Mouse (Mus musculus) erythroblast, embryonic 14.5 days (primary cell): ENCODE measurements at regions not wholly inside any gene's neighbourhood (a gene's known extent, or its start where the extent isn't known, plus 50 kb on each side); places are given as distances from the start of the nearest gene placed in this dataset.

Experiments
- H3K27me3 ChIP-seq: 2 replicates; pipeline ENCODE4 v1.6.1; 2012; ENCODE audit warnings: inconsistent platforms; ENCODE audit not compliant: control insufficient read depth
- H3K36me3 ChIP-seq: 2 replicates; pipeline ENCODE4 v1.6.1; 2012; ENCODE audit warnings: mild to moderate bottlenecking, inconsistent platforms; ENCODE audit not compliant: control insufficient read depth
- H3K4me1 ChIP-seq: 2 replicates; pipeline ENCODE4 v1.6.1; 2012; ENCODE audit warnings: inconsistent platforms; ENCODE audit not compliant: control insufficient read depth
- H3K4me3 ChIP-seq: replicated peaks from 2 replicates; pipeline ENCODE3; 2012; ENCODE audit warnings: moderate library complexity, mild to moderate bottlenecking, inconsistent platforms
- H3K9me3 ChIP-seq: 2 replicates; pipeline ENCODE4 v1.6.1; 2012; ENCODE audit warnings: low read length, inconsistent platforms, mixed read lengths; ENCODE audit not compliant: control insufficient read depth
- GATA1 ChIP-seq: IDR thresholded peaks from 2 replicates; pipeline ENCODE4 v1.6.1; 2012; ENCODE audit warnings: low read length, inconsistent platforms, mixed read lengths
- TAL1 ChIP-seq: IDR thresholded peaks from 3 replicates; pipeline ENCODE4 v1.6.1; 2012; ENCODE audit warnings: low read length, inconsistent platforms, mixed read lengths

GRCm38 (mm10) chr2:171295603-171296002 lies 564.0 kb downstream of the Dok5 start:
- peaks cover 47% of the 10 kb centered on the region for H3K9me3 ChIP-seq
- no peaks in the 10 kb centered on the region for H3K36me3 ChIP-seq
- no peak overlapping the region for H3K4me3 ChIP-seq
- no peaks in the 10 kb centered on the region for H3K4me1 ChIP-seq
- no peaks in the 10 kb centered on the region for H3K27me3 ChIP-seq
- TF ChIP-seq GATA1: no peak
- TF ChIP-seq TAL1: no peak

GRCm38 (mm10) chr2:171292579-171292978 lies 561.0 kb downstream of the Dok5 start:
- Histone ChIP-seq H3K4me3 (no peak overlapping the region), H3K27me3 (no peaks in the 10 kb centered on the region), H3K9me3 (peaks cover 29% of the 10 kb centered on the region), H3K36me3 (no peaks in the 10 kb centered on the region), H3K4me1 (no peaks in the 10 kb centered on the region)
- no peak for TF ChIP-seq GATA1
- TF ChIP-seq TAL1: no peak

GRCm38 (mm10) chr2:171285719-171286394 lies 554.2 kb downstream of the Dok5 start:
- Histone ChIP-seq H3K27me3 (no peaks in the 10 kb centered on the region), H3K9me3 (peaks cover 22% of the 10 kb centered on the region), H3K36me3 (no peaks in the 10 kb centered on the region), H3K4me1 (no peaks in the 10 kb centered on the region), H3K4me3 (no peak overlapping the region)
- TF ChIP-seq TAL1: no peak
- no peak for TF ChIP-seq GATA1

GRCm38 (mm10) chr2:171280132-171280531 lies 548.5 kb downstream of the Dok5 start:
- no peak overlapping the region for H3K4me3 ChIP-seq
- H3K4me1 ChIP-seq: no peaks in the 10 kb centered on the region
- peaks cover 47% of the 10 kb centered on the region for H3K9me3 ChIP-seq
- TF ChIP-seq TAL1: no peak
- no peak for TF ChIP-seq GATA1
- H3K27me3 ChIP-seq: no peaks in the 10 kb centered on the region
- no peaks in the 10 kb centered on the region for H3K36me3 ChIP-seq

GRCm38 (mm10) chr2:171279319-171279718 lies 547.7 kb downstream of the Dok5 start:
- no peaks in the 10 kb centered on the region for H3K4me1 ChIP-seq
- no peaks in the 10 kb centered on the region for H3K27me3 ChIP-seq
- H3K36me3 ChIP-seq: no peaks in the 10 kb centered on the region
- H3K4me3 ChIP-seq: no peak overlapping the region
- no peak for TF ChIP-seq TAL1
- TF ChIP-seq GATA1: no peak
- peaks cover 53% of the 10 kb centered on the region for H3K9me3 ChIP-seq

- Histone ChIP-seq H3K9me3 (peaks cover 48% of the 10 kb centered on the region), H3K4me1 (no peaks in the 10 kb centered on the region), H3K27me3 (no peaks in the 10 kb centered on the region), H3K4me3 (no peak overlapping the region), H3K36me3 (no peaks in the 10 kb centered on the region)
- TF ChIP-seq TAL1 (no peak), GATA1 (no peak)
Observed at GRCm38 (mm10) chr2:171253194-171253593, 521.6 kb downstream of the Dok5 start.

GRCm38 (mm10) chr2:171245391-171245790 lies 513.8 kb downstream of the Dok5 start:
- Histone ChIP-seq H3K9me3 (peaks cover 29% of the 10 kb centered on the region), H3K4me1 (no peaks in the 10 kb centered on the region), H3K27me3 (no peaks in the 10 kb centered on the region), H3K4me3 (no peak overlapping the region), H3K36me3 (no peaks in the 10 kb centered on the region)
- TF ChIP-seq GATA1 (no peak), TAL1 (no peak)

GRCm38 (mm10) chr2:171242356-171242755 lies 510.7 kb downstream of the Dok5 start:
- H3K4me3 ChIP-seq: no peak overlapping the region
- H3K36me3 ChIP-seq: no peaks in the 10 kb centered on the region
- H3K27me3 ChIP-seq: no peaks in the 10 kb centered on the region
- peaks cover 23% of the 10 kb centered on the region for H3K9me3 ChIP-seq
- TF ChIP-seq GATA1: no peak
- no peak for TF ChIP-seq TAL1
- no peaks in the 10 kb centered on the region for H3K4me1 ChIP-seq

- TF ChIP-seq TAL1 (no peak), GATA1 (no peak)
- H3K4me1 ChIP-seq: no peaks in the 10 kb centered on the region
- peaks cover 22% of the 10 kb centered on the region for H3K9me3 ChIP-seq
- no peak overlapping the region for H3K4me3 ChIP-seq
- H3K27me3 ChIP-seq: no peaks in the 10 kb centered on the region
- H3K36me3 ChIP-seq: no peaks in the 10 kb centered on the region
Observed at GRCm38 (mm10) chr2:171237276-171237960, 505.8 kb downstream of the Dok5 start.
